Mouse (Mus musculus) limb, embryonic 13.5 days (tissue): Measurements from ENCODE around the gene Gm20388. TPM values are rescaled to one million over a fixed set of nuclear protein-coding genes. Genes with fewer than 3 reads are reported as not detected.

Source experiments
- ATAC-seq: fragments of 200-750 bp; cut with Nextera tagmentation; 2 replicates; pipeline ENCODE4 v1.8.0; 2017; ENCODE audit warnings: low read depth, moderate number of reproducible peaks, moderate TSS enrichment; ENCODE audit not compliant: low FRiP score
- H3K27ac ChIP-seq: fragments of 300-500 bp; sonication (generic); 2 replicates; pipeline ENCODE4 v1.5.1; 2015; ENCODE audit warnings: inconsistent platforms, mild to moderate bottlenecking, moderate library complexity
- H3K27me3 ChIP-seq: fragments of 300-500 bp; sonication (generic); 2 replicates; pipeline ENCODE4 v1.6.1; 2015; ENCODE audit warnings: mild to moderate bottlenecking, inconsistent platforms
- H3K36me3 ChIP-seq: fragments of 300-500 bp; sonication (generic); 2 replicates; pipeline ENCODE4 v1.6.1; 2015; ENCODE audit warnings: inconsistent platforms, mild to moderate bottlenecking, moderate library complexity
- H3K4me1 ChIP-seq: fragments of 300-500 bp; sonication (generic); 2 replicates; pipeline ENCODE4 v1.6.1; 2015; ENCODE audit warnings: inconsistent platforms
- H3K4me2 ChIP-seq: fragments of 300-500 bp; sonication (generic); replicated peaks from 2 replicates; pipeline ENCODE4 v1.6.1; 2015; ENCODE audit warnings: inconsistent platforms, mild to moderate bottlenecking, moderate library complexity
- H3K4me3 ChIP-seq: fragments of 300-500 bp; sonication (generic); 2 replicates; pipeline ENCODE4 v1.5.1; 2015; ENCODE audit warnings: moderate library complexity, mild to moderate bottlenecking, inconsistent platforms
- H3K9ac ChIP-seq: fragments of 300-500 bp; sonication (generic); 2 replicates; pipeline ENCODE4 v1.6.1; 2015; ENCODE audit warnings: mild to moderate bottlenecking, inconsistent platforms
- H3K9me3 ChIP-seq: fragments of 300-500 bp; sonication (generic); 2 replicates; pipeline ENCODE4 v1.6.1; 2016; ENCODE audit warnings: inconsistent platforms
- WGBS: fragments of 180-500 bp; shearing (Covaris S2); methylation state at CpG from one replicate; pipeline ENCODE4 v1.1.7; 2015; 5-methylcytosine and 5-hydroxymethylcytosine counted together
- polyA plus RNA-seq: library from polyadenylated mRNA; unstranded; fragments of >200 nt; fragmentation: Nextera tagmentation; extraction: Ambion mirVana; gene quantifications from 2 replicates; pipeline ENCODE4 v1.2.1, GENCODE M21; 2015

Gene Gm20388
- polyA plus RNA-seq, 1 experiment from 2014 or later, result 7.1 TPM

DNA sequence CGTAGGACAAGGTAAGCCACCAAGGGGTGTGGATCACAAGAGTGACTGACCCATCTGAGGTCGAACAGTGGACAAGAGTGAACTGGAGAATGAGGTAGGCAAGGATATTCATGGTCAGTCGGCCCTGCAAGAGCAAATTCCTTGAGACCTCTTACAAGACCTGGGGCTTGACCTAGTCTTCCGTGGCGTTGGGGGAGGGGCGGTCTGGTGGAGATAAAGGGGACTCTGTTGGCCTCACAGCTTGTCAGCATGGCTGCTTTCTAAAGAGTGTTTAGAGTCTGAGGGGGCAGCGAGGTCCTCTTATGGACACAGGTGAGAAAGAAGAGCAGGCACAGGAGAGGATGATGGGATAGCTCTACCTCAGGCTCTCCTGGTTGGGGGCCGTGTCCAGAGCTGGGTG is 258.5 kb downstream of the Gm20388 start:
- Histone ChIP-seq H3K36me3 (no peaks in the 10 kb centered on the region), H3K9ac (no peak overlapping the region), H3K9me3 (no peaks in the 10 kb centered on the region), H3K4me2 (no peak overlapping the region), H3K4me3 (no peak overlapping the region), H3K27me3 (peaks cover 20% of the 10 kb centered on the region), H3K27ac (no peak overlapping the region), H3K4me1 (peaks cover 16% of the 10 kb centered on the region)
- ATAC-seq, result no peak
- WGBS, result 69% methylated on average over 8 of the region's 8 CpGs

DNA sequence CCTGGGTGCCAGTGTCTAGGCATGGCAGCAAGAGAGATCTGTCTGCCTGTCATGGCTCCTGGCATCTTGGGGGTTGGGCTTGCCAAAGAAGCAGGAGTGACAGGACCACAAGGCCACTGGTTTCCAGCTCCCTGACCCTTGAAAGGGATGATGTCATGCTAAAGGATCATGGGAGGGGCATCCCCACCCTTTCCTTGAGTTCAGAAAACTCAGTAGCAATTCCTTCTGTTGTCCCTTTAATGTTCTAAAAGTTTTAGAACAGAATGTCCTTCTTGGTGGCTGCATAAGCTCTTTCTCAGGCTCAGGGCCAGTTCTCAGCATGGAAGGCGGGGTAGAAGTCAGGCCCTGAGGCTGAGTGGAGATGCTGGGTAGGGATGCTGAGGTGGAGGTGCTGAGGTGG is 262.6 kb downstream of the Gm20388 start:
- Histone ChIP-seq H3K4me2 (no peak overlapping the region), H3K36me3 (no peaks in the 10 kb centered on the region), H3K9ac (no peak overlapping the region), H3K27me3 (peaks cover 53% of the 10 kb centered on the region), H3K4me3 (no peak overlapping the region), H3K4me1 (peaks cover 24% of the 10 kb centered on the region), H3K9me3 (no peaks in the 10 kb centered on the region), H3K27ac (no peak overlapping the region)
- WGBS, result 65% methylated on average over 1 of the region's 1 CpGs
- no peak for ATAC-seq

DNA sequence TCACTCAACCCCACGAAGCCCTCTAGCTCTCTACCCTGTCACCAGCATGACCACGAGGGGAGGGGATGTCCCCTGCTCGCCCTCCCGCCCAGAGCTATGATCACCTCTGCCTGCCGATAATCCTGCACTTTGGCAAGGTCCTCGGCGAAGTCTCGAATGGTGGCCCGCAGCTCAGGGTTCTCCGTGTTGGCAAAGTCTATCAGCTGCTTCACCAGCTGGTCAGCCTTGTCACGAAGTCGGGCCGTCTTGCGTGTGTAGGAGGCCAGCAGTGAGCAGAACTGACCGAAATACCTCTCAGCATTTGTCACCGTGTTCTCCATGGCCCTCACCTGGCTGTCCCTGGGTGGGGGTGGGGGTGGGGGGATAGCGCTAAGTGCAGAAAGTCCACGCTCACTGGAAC is 264.0 kb downstream of the Gm20388 start:
- no peak for ATAC-seq
- Histone ChIP-seq H3K9me3 (no peaks in the 10 kb centered on the region), H3K4me1 (peaks cover 30% of the 10 kb centered on the region), H3K36me3 (no peaks in the 10 kb centered on the region), H3K27ac (no peak overlapping the region), H3K9ac (no peak overlapping the region), H3K4me2 (no peak overlapping the region), H3K4me3 (no peak overlapping the region), H3K27me3 (peaks cover 46% of the 10 kb centered on the region)
- 44% methylated on average over 18 of the region's 18 CpGs for WGBS

DNA sequence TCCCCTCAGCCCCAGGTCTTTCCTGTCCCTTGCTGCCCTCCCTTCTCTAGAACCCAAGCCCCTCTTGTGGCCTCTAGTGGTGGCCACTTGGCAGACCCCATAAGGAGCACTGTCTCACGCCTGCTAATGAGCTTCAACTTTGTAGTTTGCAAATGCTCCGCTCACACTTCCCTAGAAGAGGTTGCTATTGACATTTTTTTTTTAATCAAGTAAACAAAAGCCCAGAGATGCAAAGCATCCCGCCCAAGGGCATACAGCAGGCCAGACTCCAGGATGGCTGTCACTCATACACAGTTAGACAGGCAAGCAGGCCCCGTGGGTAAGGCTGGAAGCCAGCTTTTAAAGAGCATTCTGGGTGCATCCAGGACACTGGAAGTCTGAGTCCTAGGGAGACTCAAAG is 266.0 kb downstream of the Gm20388 start:
- 0 out of 2 replicates have a peak overlapping the region, but pooled peaks have one; percentile 20 for H3K9ac ChIP-seq
- H3K4me3 ChIP-seq, result no peak overlapping the region
- H3K4me2 ChIP-seq, result 0 out of 2 replicates have a peak overlapping the region, but pooled peaks have one; percentile 55
- peaks cover 39% of the 10 kb centered on the region for H3K4me1 ChIP-seq
- no peaks in the 10 kb centered on the region for H3K9me3 ChIP-seq
- H3K27me3 ChIP-seq, result peaks cover 42% of the 10 kb centered on the region
- WGBS, result 24% methylated on average over 4 of the region's 4 CpGs
- H3K36me3 ChIP-seq, result no peaks in the 10 kb centered on the region
- no peak for ATAC-seq
- H3K27ac ChIP-seq, result no peak overlapping the region; the same call in 1 of the 2 replicates

DNA sequence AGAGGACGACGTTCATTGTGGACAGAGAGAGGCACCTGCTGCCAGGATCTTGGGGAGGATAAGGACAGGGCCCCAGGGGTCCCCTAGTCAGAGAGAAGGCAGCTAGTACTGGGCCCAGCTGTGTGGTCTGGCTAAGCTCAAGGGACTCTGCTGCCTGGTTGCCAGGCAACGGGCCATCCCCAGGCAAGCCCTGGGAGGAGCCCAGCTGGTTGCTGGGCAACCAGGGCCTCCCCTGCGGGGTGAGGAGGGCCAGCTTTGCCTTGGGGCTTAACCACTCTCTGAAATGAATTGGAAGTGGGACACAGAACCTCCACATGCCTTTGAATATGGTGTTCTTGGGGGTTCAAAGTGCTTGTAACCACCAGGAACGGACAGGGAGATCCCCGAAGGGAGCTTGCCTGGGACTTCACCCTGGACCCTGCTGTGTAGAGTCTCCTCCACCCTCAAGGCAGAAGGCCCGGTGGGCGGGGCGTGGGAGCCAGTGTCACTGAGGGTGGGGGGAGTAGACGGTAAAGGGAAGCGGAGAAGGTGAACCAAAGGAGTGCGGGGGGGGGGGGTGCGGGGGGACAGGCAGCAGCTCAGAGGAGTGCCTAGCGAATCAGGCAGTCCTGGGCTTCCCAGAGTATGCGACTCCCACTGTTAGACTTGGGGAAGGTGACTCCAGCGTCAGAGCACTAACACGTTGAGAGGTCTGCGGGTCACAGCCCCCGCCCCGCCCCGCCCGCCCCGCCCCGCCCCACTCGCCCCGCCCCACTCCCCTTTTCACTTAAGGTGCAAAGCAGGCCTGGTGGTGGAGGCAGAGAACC is 266.9 kb downstream of the Gm20388 start, which contains the start of gene Fam92b:
TSS of gene Fam92b (minus strand) at position 149 of the 806 bp plus-strand sequence.
- Histone ChIP-seq H3K4me2 (peak within 1 kb of the TSS; percentile 55), H3K27me3 (peaks cover 42% of the 10 kb centered on the region), H3K27ac (no peak within 1 kb of the TSS; the same call in 1 of the 2 replicates), H3K4me1 (peaks cover 39% of the 10 kb centered on the region), H3K4me3 (peak within 1 kb of the TSS; percentile 14; the same call in 1 of the 2 replicates), H3K36me3 (no peaks in the 10 kb centered on the region), H3K9ac (peak within 1 kb of the TSS; percentile 39), H3K9me3 (no peaks in the 10 kb centered on the region)
- WGBS, result under 1% methylated on average over 23 of the region's 26 CpGs
- peak; percentile 57 for ATAC-seq

DNA sequence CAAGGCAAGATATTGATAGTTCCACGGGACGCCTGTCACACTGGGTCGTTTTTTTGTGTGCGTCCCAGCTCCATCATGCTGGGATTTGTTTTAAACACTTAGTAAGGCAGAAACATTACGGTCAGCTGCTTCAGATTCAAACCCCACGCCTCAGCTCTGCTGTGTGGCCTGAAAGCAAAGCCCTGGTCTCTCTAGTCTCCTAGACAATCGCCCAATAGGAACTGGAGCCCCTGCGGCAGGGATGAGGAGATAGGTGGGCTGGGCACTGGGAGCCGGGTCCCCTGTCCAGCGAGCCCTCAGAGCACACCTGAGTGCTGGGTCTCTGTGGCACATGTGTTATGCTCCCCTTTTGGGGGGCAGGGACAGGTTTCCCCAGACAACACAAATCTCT is 267.5 kb downstream of the Gm20388 start:
- Histone ChIP-seq H3K4me1 (peaks cover 39% of the 10 kb centered on the region), H3K4me2 (peak overlapping the region; percentile 55)
- no peak for ATAC-seq

DNA sequence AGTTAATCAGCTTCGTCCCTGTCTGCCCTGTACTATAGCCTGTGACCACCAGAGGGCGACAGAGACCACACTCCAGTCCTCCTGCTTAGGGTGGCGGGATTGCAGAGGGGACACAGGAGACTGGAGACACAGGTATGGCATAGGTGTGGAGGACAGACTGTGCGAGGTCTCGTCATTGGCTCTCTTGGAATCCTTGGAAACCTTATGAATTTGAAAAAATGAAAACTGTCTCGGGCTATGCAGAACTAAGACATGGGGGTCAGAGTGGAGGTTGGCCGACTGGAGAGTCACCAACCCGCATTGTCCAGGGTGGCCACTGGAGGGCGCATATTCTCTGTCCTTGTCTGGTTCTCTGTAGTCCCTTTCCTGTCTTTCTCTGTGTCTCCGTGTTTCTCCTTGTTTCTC is 268.4 kb downstream of the Gm20388 start:
- Histone ChIP-seq H3K4me1 (peaks cover 41% of the 10 kb centered on the region), H3K27ac (no peak overlapping the region), H3K4me2 (peak overlapping the region; percentile 55), H3K27me3 (peaks cover 35% of the 10 kb centered on the region), H3K9me3 (no peaks in the 10 kb centered on the region), H3K4me3 (peak overlapping the region; percentile 28; the same call in 1 of the 2 replicates), H3K36me3 (no peaks in the 10 kb centered on the region), H3K9ac (no peak overlapping the region)
- ATAC-seq, result peak; percentile 73
- whole genome bisulfite sequencing, result under 1% methylated on average over 10 of the region's 10 CpGs

More for the DNA sequence above, 267.5 kb downstream of the Gm20388 start:
- Histone ChIP-seq H3K9me3 (no peaks in the 10 kb centered on the region), H3K36me3 (no peaks in the 10 kb centered on the region), H3K9ac (peak overlapping the region; percentile 39), H3K4me3 (no peak overlapping the region), H3K27ac (no peak overlapping the region), H3K27me3 (peaks cover 37% of the 10 kb centered on the region)
- 12% methylated on average over 10 of the region's 10 CpGs for WGBS

DNA sequence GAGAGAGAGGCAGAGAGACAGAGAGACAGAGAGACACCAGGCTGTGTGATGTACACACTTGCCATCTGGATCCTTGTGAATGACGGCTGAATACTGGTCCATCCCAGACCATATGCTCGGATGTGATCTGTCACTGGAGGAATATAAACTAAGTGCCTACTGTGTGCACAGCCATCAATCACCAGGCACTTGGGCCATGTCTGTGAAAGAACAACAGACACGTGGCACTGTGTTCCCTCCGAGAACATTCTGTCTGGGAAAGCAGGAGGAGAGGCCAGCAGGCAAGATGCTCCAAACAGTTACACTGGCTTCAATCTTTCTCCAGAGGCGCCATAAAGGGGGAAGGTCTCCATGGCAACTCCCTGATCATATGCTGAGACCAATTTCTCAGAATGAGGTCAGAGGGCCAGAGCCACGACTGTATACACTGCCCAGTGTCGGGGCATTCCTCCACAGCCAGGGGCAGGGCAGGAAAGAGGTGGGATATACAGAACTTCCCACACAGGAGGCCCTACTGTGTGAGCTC is 269.9 kb downstream of the Gm20388 start:
- H3K4me1 ChIP-seq, result peaks cover 56% of the 10 kb centered on the region
- no peak overlapping the region for H3K27ac ChIP-seq
- H3K4me2 ChIP-seq, result no peak overlapping the region
- ATAC-seq, result no peak
- H3K36me3 ChIP-seq, result no peaks in the 10 kb centered on the region
- 45% methylated on average over 7 of the region's 7 CpGs for WGBS
- no peaks in the 10 kb centered on the region for H3K9me3 ChIP-seq
- peaks cover 20% of the 10 kb centered on the region for H3K27me3 ChIP-seq
- no peak overlapping the region for H3K9ac ChIP-seq
- no peak overlapping the region for H3K4me3 ChIP-seq

DNA sequence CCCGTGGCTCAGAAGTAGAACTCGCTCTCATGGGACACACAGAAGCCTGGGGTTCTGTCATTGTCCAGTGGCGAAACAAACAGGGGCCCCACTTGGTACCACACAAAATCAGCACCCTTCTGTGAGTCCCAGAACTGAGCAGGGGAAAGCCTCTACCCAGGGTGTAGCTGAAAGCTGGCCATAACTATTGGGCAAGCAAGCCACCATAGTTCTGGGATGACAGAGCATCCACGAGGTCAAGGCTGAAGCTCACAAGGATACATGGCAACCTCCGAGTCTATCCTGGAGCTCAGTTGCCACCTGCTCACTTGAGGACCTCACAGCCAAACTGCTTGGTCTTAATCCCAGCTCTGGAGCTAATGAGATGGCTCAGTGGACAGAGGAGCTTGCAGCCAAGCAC is 270.6 kb downstream of the Gm20388 start:
- no peak for ATAC-seq
- no peaks in the 10 kb centered on the region for H3K9me3 ChIP-seq
- H3K27me3 ChIP-seq, result peaks cover 12% of the 10 kb centered on the region
- no peaks in the 10 kb centered on the region for H3K36me3 ChIP-seq
- H3K27ac ChIP-seq, result no peak overlapping the region
- H3K4me1 ChIP-seq, result peaks cover 63% of the 10 kb centered on the region
- H3K4me3 ChIP-seq, result no peak overlapping the region
- 86% methylated on average over 5 of the region's 5 CpGs for WGBS
- H3K9ac ChIP-seq, result no peak overlapping the region
- H3K4me2 ChIP-seq, result no peak overlapping the region

DNA sequence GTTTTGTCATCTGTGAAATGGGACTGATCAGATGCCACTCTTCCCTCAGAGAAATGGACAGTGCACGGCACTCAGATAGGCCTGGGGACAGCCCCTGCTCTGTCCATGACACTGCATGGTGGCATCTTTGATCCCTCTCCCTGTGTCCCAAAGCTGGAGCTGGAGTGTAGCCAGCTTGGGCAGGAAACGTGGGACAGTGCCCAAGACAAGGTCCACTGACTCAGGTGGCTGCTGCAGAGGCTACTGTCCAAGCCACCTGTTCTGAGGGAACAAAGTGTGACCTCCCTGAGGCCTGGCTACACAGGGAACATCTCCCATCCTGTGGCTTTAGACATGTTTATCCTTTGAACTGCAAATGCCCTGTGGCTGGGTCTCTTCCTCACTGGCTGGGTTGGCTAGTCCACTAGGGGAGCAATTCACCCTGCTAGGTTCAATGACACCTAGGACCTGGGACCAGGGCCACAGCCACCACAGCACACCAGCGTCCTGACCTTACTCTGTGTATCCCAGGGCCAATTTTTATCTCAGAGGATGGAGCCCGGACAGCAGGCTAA is 271.3 kb downstream of the Gm20388 start:
- H3K4me2 ChIP-seq, result no peak overlapping the region
- H3K4me1 ChIP-seq, result peaks cover 63% of the 10 kb centered on the region
- 74% methylated on average over 4 of the region's 4 CpGs for WGBS
- peaks cover 7% of the 10 kb centered on the region for H3K27me3 ChIP-seq
- no peak overlapping the region for H3K4me3 ChIP-seq
- no peak overlapping the region for H3K9ac ChIP-seq
- no peak overlapping the region for H3K27ac ChIP-seq
- no peaks in the 10 kb centered on the region for H3K9me3 ChIP-seq
- H3K36me3 ChIP-seq, result no peaks in the 10 kb centered on the region
- ATAC-seq, result no peak

DNA sequence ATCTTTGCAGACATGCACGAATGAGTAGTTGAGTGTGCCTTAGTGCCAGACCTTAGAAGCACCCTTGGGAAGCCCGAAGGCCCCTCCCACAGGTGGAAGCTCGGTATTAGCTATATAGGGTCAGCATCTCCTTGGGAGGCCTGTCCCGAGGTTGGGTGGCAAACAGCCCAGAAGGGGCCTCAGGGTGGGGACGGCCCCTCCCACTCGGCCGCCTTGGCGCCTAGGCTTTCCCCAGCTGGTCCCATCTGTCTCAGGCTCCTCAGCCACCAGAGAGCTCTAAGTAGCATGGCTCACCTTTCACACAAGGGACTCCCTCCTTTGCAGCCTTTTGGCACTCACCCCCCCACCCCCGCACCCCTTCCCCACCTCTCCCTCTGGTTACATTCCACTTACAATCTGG is 273.7 kb downstream of the Gm20388 start:
- H3K36me3 ChIP-seq, result no peaks in the 10 kb centered on the region
- peak overlapping the region; percentile 73; the same call in 1 of the 2 replicates for H3K27ac ChIP-seq
- no peak overlapping the region for H3K9ac ChIP-seq
- H3K4me2 ChIP-seq, result peak overlapping the region; percentile 28; the same call in 1 of the 2 replicates
- peaks cover 49% of the 10 kb centered on the region for H3K4me1 ChIP-seq
- H3K27me3 ChIP-seq, result no peaks in the 10 kb centered on the region
- WGBS, result 20% methylated on average over 9 of the region's 9 CpGs
- peak; percentile 70 for ATAC-seq
- H3K4me3 ChIP-seq, result no peak overlapping the region
- no peaks in the 10 kb centered on the region for H3K9me3 ChIP-seq
